Mouse (Mus musculus) left cerebral cortex, postnatal 36 days (tissue): ENCODE results near the gene Fcgr3. TPM values are rescaled to one million over a fixed set of nuclear protein-coding genes. Genes with fewer than 3 reads are reported as not detected.

ENCODE experiments used
- DNase-seq, 2 experiments: peaks; one replicate each; pipeline ENCODE4 v3.0.0; 2021 to 2022; ENCODE audit warnings: low spot score in 2 of 2, mixed read lengths in 1 of 2
- intact Hi-C: fragments of 180-260 bp; cut with DNase I; formaldehyde crosslinking; loops from one replicate; pipeline ENCODE4 v1.15.1; 2025
- microRNA-seq: library from miRNA; unstranded; fragments of <30 nt; microRNA quantifications from one replicate; pipeline ENCODE4 v1.2.0, GENCODE M21; 2022
- total RNA-seq, 2 experiments: library from RNA; stranded (reverse); gene quantifications; 2 replicates each; pipeline ENCODE4 v1.2.3; 2021

Gene Fcgr3
- total RNA-seq, 2 experiments from 2014 or later = 9.0 to 13.6 TPM

- DNase-seq = peak; percentile 36 to 38
- intact Hi-C loops = no loop called here
Measured at GRCm38 (mm10) chr1:171033196-171033595, 31.5 kb downstream of the Fcgr3 start.

- intact Hi-C loops = no loop called here
- no peak for DNase-seq
Measured at GRCm38 (mm10) chr1:171032691-171033090, 32.0 kb downstream of the Fcgr3 start.

GRCm38 (mm10) chr1:171031752-171032151 lies 33.0 kb downstream of the Fcgr3 start:
- intact Hi-C loops = no loop called here

DNA sequence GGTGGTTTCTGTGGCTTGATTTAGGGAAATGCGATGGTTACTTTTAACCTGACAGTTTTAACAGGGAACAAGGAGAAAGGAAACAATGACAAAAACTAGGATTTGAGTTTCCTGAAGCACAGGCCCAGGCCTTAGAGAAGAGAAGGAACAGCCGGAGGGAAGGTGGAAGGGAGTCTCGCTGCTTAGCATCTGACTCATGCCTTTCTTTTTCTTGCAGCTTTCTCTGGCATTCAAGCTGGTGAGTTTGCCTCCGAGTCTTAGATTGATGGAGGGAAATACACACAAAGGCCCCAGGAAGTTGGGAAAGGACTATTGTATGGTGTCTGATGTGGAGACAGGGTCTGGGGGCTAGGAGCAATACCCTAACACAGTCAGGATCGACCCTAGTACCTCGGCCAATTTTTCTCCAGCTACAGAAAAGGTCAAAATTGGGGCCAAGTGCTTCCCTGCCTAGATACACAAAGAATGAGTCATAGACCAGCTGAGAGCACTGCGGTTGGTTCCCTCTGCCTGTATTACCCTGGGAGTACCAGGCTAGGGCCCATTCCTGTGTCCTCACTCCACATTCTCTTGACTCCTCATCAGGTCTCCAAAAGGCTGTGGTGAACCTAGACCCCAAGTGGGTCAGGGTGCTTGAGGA lies 45.3 kb downstream of the Fcgr3 start:
- intact Hi-C loops = no loop called here

More at GRCm38 (mm10) chr1:171031752-171032151, 33.0 kb downstream of the Fcgr3 start:
- no peak for DNase-seq

DNA sequence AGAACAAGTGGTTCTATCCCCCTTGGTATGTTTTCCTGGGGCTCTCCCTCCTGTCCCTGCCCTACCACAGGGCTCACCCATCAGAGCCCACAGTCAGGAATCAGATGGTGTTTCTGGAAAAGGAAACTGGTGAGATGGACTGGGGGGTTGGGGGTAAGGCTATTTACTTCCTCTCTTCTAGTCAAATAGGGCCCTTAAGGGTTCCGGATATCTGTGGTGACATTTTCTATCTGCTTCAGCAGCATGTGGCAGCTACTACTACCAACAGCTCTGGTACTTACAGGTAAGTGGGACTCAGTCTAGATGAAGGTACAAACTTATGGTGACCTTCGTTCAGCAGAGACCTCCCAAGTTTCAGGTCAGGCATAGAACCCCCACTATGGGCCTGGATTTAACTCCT lies 46.0 kb downstream of the Fcgr3 start, which contains the start of gene Fcgr4:
Fcgr4 (plus strand) TSS at position 184 of the 400 bp plus-strand sequence.
- DNase-seq = no peak
- intact Hi-C loops = no loop called here

More for the DNA sequence above, 45.3 kb downstream of the Fcgr3 start:
- DNase-seq = peak; percentile 19 to 27

GRCm38 (mm10) chr1:171017468-171018158 lies 47.1 kb downstream of the Fcgr3 start:
- intact Hi-C loops = no loop called here
- DNase-seq = no peak

- intact Hi-C loops = no loop called here
Measured at GRCm38 (mm10) chr1:171016676-171017356, 47.9 kb downstream of the Fcgr3 start.

DNA sequence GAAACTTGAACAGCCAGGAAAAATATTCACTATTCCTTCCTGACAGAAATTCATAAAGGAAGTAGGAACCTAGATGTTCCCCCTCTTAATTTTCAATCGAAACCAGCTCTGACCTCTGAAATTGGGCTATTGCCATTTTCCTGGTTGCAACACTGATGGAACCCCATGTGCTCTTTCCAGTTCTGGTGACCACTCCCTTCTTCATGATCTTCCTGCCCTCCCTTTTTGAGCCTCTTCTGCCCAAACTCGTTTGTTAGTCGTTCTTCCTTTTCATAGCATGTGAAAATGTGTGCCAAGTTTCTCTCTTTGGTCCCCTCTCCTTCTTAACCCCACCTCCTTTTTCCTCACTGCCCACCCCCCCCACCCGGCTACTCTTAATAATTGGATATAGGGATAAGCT lies 53.0 kb downstream of the Fcgr3 start:
- DNase-seq = no peak
- intact Hi-C loops = no loop called here

More at GRCm38 (mm10) chr1:171016676-171017356, 47.9 kb downstream of the Fcgr3 start:
- DNase-seq = no peak

DNA sequence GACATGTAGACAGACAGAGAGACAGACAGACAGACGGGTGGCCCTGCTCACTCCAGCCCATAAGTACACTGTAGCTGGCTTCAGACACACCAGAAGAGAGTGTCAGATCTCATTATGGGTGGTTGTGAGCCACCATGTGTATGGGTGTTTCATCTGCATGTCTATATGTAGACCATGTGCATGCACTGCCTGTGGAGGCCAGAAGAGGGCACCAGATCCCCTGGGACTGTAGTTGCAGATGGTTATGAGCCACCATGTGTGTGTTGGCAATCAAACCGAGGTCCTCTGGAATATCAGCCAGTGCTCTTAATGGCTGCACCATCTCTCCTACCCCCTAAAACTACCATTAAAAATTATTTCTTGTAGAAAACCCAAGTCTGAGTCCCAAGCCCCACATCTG lies 57.8 kb downstream of the Fcgr3 start:
- intact Hi-C loops = no loop called here
- no peak for DNase-seq

DNA sequence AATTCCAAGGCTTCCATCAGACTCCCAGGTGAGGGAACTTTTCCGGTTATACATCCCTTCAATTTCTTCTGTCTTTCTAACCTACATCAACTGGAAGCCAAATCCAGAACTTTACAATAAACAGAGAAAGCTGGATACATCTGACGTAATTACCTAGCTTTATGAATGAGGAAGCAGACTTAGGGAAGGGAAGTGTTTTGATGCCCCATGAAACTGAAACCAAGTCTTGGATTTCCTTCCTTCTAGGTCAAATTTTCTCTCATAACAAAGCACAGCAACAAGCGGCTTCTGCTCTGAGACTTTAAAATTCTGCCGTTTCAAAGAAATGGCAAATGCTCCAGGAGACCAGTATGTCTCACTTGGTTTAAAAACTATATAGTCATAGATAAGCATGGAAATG lies 58.4 kb downstream of the Fcgr3 start:
- no peak for DNase-seq
- intact Hi-C loops = no loop called here

- intact Hi-C loops = no loop called here
- DNase-seq = no peak
Measured at GRCm38 (mm10) chr1:171005586-171005985, 59.1 kb downstream of the Fcgr3 start.

- DNase-seq = no peak
- intact Hi-C loops = no loop called here
Measured at GRCm38 (mm10) chr1:171005081-171005480, 59.7 kb downstream of the Fcgr3 start.

Small RNA genes lying within 50 kb of the gene (microRNA-seq; reads per million reads assigned to microRNA genes)
- gene Gm27552 (not detected), gene Gm27844 (not detected), gene Mir6546 (not detected)

Other genes starting within 250 kb of the Fcgr3 start
- 10 to 100 TPM; 53.3 to 59.4 TPM for gene Atf6, start 197.2 kb downstream of the Fcgr3 start, total RNA-seq
- under 1 TPM in 1 of 2 experiments, not detected in 1; 0.54 TPM for gene Gm26620, start 179.9 kb downstream of the Fcgr3 start, total RNA-seq
- gene Dusp12, start 179.4 kb downstream of the Fcgr3 start, total RNA-seq = 10 to 100 TPM; 14.0 to 17.3 TPM
- under 1 TPM; 0.32 to 0.81 TPM for gene Fcrlb, start 152.0 kb downstream of the Fcgr3 start, total RNA-seq
- gene Fcrla, start 137.4 kb downstream of the Fcgr3 start, total RNA-seq = not detected
- 1 to 10 TPM; 5.5 to 5.8 TPM for gene Fcgr2b, start 88.4 kb downstream of the Fcgr3 start, total RNA-seq
- gene Fcgr4, start 46.0 kb downstream of the Fcgr3 start, total RNA-seq = not detected
- 1 to 10 TPM in 1 of 2 experiments, not detected in 1; 1.1 TPM for gene Cfap126, start 49.0 kb upstream of the Fcgr3 start, total RNA-seq
- gene Sdhc, start 85.7 kb upstream of the Fcgr3 start, total RNA-seq = 100 to 1,000 TPM; 200 to 204 TPM
- not detected for gene Mpz, start 85.8 kb upstream of the Fcgr3 start, total RNA-seq
- 100 to 1,000 TPM in 1 of 2 experiments, 10 to 100 TPM in 1; 95.1 to 123 TPM for gene Pcp4l1, start 131.3 kb upstream of the Fcgr3 start, total RNA-seq
- under 1 TPM in 1 of 2 experiments, not detected in 1; 0.17 TPM for gene Nr1i3, start 149.0 kb upstream of the Fcgr3 start, total RNA-seq
- gene Tomm40l, start 157.6 kb upstream of the Fcgr3 start, total RNA-seq = 10 to 100 TPM; 81.7 to 86.7 TPM
- gene Apoa2, start 160.1 kb upstream of the Fcgr3 start, total RNA-seq = 1 to 10 TPM; 1.8 to 2.3 TPM
- 10 to 100 TPM; 13.5 to 13.8 TPM for gene Fcer1g, start 169.4 kb upstream of the Fcgr3 start, total RNA-seq
- 10 to 100 TPM; 11.1 to 16.4 TPM for gene Adamts4, start 185.5 kb upstream of the Fcgr3 start, total RNA-seq
- 100 to 1,000 TPM; 252 to 309 TPM for gene Ndufs2, start 186.5 kb upstream of the Fcgr3 start, total RNA-seq
- 10 to 100 TPM; 63.6 to 64.6 TPM for gene B4galt3, start 205.4 kb upstream of the Fcgr3 start, total RNA-seq
- gene Ppox, start 216.3 kb upstream of the Fcgr3 start, total RNA-seq = 10 to 100 TPM; 21.7 to 26.6 TPM
- 10 to 100 TPM; 50.9 to 65.6 TPM for gene Usp21, start 223.1 kb upstream of the Fcgr3 start, total RNA-seq
- 100 to 1,000 TPM; 107 to 121 TPM for gene Ufc1, start 230.1 kb upstream of the Fcgr3 start, total RNA-seq